Mouse (Mus musculus) adrenal gland (tissue): ENCODE results near the gene Ifi35.
"Not testable (repeated sequence)": the region's sequence is repeated elsewhere in the genome, so short reads cannot be mapped to it uniquely, and the experiment has no call there.

ENCODE experiments used
- intact Hi-C: fragments of 180-260 bp; cut with DNase I; formaldehyde crosslinking; loops from one replicate; pipeline ENCODE4 v1.15.1; 2025
- long read RNA-seq, 2 experiments: library from polyadenylated mRNA; unstranded; transcript quantifications; one replicate each; pipeline ENCODE4 v2.0.0; 2020; ENCODE audit warnings: borderline replicate concordance in 1 of 2; ENCODE audit not compliant: insufficient replicate concordance in 1 of 2

Gene Ifi35
- long read RNA-seq, experiment 1, transcript Ifi35-201 (7 exons, 1,362 nt) = major isoform, 35 of 53 reads
- long read RNA-seq, experiment 1, partial matches to known transcripts = 7 of 53 reads
- long read RNA-seq, experiment 1, other reads (novel, unspliced or antisense) = 10 of 53 reads
- long read RNA-seq, experiment 2, transcript Ifi35-201 (7 exons, 1,362 nt) = major isoform, 33 of 54 reads
- long read RNA-seq, experiment 2, partial matches to known transcripts = 11 of 54 reads
- long read RNA-seq, experiment 2, other reads (novel, unspliced or antisense) = 8 of 54 reads

DNA sequence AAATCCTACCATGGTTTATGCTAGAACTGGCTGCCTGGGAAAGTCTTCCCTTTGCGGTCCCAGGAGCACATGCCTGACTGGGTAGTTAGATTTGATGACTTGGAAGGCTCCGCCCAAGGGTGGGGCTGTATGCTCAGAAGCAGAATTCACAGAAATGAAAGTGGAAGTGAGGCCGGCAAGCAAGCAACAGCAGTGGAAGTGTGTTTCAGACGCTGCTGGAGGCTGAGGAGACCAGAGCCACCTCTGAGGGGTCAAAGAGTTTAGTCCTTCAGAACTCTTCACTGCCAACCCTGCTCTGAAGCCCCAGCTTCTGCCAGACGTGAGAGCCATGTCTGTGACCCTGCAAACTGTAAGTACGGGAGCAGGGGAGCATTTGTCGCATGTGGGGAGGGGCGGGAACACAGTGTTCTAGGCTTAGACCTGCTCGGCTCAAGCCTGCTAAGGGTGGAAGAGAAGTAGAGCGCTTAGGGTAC, at the start of gene Ifi35:
TSS of gene Ifi35 (plus strand) at position 134 of the 473 bp plus-strand sequence.
- intact Hi-C loops = no loop called here

- intact Hi-C loops = no loop called here
Observed at GRCm38 (mm10) chr11:101415306-101415705, 32.9 kb upstream of the Ifi35 start.

DNA sequence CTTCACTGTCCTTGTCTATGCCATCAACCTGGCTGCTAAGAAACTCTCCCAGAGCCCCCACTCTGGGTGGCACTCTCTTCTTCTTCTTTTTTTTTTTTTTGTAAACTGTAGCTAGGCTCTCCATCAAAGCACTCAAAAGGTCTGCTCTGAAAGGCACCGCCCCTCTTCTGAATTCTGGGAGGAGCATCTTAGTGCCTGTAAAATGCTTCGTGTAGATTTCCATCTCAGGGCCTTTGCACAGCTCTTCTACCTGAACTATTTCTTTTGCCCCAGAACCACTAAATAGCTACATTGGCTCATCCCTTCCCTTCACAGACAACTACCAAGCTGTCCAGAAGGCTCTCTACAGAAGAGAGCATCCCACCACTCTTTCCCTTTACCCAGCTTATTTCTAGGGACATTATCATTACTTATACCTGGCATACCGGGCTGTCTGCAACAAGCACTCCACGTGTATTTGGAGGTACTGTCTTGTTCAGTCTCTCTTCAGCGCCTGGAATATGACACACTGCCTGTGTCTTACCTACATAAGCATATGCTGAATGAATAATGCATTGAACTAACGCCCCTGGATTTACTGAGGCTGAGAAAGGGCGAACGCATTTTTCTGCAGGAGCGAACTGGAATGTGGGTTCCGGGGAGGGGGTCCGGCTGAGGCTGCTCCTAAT, 31.6 kb upstream of the Ifi35 start:
- intact Hi-C loops = no loop called here

GRCm38 (mm10) chr11:101417101-101417855, 30.9 kb upstream of the Ifi35 start, which contains the start of gene Aarsd1:
Gene Aarsd1 (minus strand): TSS chr11:101417615.
- intact Hi-C loops = no loop called here

DNA sequence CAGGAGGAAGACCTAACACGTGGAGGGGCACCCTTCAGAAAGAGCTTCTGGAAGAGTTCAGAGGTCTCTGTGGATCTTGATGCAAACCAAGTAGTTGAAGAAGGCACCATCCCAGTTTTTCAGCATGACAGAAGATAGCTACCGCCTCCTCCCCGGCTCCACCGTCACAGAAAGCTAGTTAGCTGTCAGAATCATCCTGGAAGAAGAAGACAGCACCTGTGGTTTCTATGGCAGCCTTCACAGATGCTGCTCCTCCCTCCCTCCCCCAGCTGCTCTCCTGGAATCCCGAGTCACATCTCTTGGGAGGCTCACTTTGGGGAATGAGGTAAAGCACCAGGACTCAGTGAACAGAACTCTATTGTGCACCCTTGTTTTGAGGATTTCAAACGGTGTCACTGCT, 29.2 kb upstream of the Ifi35 start:
- intact Hi-C loops = no loop called here

DNA sequence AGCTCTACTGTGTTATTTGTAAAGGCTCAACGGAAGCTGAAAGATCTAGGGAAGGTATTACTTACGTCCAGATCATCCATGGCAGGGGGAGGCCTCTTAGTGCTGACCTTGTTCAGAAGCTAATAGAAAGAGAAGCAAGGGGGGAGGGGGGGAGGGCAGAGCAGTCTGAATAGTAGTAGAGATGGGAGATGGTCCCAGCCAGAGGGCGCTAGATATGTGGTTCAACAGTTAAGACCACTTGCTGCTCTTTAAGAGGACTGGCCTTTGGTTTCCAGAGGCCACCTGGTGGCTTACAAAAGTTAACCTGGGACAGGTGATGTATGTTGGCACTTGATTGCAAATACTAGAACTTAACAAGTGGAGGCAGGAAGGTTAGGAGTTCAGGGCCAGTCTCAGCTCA, 28.6 kb upstream of the Ifi35 start:
- intact Hi-C loops = no loop called here

GRCm38 (mm10) chr11:101420148-101420547, 28.1 kb upstream of the Ifi35 start:
- intact Hi-C loops = no loop called here

GRCm38 (mm10) chr11:101424105-101424851, 23.9 kb upstream of the Ifi35 start, which contains the start of gene Gm27029:
Gene Gm27029 (minus strand): TSS chr11:101424796.
- intact Hi-C loops = no loop called here

DNA sequence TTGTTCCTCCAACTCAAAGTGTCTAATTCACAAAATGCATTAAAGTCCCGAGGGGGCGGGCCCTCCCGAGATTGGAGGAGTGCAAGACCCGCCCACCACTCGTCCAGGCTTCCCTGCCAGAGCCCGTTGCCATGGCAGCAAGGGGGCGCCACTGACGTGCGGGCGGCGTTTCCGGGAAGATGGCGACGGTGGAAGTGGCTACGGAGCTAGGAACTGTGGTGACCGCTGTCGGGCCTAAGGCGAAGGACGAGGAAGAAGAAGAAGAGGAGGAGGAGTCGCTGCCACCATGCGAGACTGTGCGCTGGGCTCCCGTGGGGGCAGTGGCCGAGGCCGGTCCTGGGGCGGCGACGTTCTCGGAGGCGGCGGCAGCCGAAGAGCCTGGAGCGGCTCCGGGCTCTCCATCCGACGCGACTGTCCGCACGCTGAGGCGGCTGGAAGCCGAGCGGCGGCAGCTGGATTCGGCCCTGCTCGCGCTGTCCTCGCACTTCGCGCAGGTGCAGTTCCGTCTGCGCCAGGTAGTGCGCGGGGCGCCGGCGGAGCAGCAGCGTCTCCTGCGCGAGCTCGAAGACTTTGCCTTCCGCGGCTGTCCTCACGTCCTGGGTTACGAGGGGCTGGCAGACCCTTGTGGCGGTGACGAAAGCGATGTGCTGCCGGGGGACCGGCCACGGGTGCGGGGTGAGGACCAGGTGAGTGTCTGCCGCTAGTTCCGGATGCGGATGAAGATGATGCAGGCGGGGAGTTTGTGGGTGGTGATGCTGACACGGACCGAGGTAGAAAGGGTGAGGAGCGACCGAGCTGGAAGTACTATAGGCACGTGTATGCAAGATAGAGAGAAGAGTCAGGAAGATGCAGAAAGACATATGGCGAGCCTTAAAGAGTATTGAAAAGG, 23.0 kb upstream of the Ifi35 start, which contains the start of the genes Rundc1 and Ptges3l:
TSS of gene Rundc1 (plus strand) at position 161 of the 889 bp plus-strand sequence.
TSS of gene Ptges3l (minus strand) at position 409 of the 889 bp plus-strand sequence.
- intact Hi-C loops = no loop called here

- intact Hi-C loops = no loop called here
Observed at GRCm38 (mm10) chr11:101426165-101426564, 22.0 kb upstream of the Ifi35 start.

DNA sequence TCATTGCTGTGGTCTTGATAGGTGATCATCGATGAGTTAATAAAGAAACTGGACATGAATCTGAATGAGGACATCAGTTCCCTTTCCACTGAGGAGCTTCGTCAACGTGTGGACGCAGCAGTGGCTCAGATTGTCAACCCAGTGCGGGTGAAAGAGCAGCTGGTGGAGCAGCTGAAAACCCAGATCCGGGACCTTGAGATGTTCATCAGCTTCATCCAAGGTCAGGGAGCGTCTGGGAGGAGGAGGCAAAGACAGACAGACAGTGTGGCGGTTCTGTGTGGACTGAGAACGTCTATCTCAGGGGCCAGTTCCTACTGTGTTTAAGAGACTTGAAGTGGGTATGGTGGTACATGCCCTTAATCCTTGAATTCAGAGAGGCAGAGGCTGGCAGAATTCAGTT, 16.9 kb upstream of the Ifi35 start:
- intact Hi-C loops = no loop called here

GRCm38 (mm10) chr11:101433396-101433795, 14.8 kb upstream of the Ifi35 start:
- intact Hi-C loops = no loop called here

- intact Hi-C loops = no loop called here
Observed at GRCm38 (mm10) chr11:101435831-101436230, 12.4 kb upstream of the Ifi35 start.

GRCm38 (mm10) chr11:101436916-101437315, 11.3 kb upstream of the Ifi35 start:
- intact Hi-C loops = no loop called here

- intact Hi-C loops = not testable (repeated sequence)
Observed at GRCm38 (mm10) chr11:101438006-101438405, 10.2 kb upstream of the Ifi35 start.

GRCm38 (mm10) chr11:101441450-101442126, 6.6 kb upstream of the Ifi35 start:
- intact Hi-C loops = not testable (repeated sequence)

DNA sequence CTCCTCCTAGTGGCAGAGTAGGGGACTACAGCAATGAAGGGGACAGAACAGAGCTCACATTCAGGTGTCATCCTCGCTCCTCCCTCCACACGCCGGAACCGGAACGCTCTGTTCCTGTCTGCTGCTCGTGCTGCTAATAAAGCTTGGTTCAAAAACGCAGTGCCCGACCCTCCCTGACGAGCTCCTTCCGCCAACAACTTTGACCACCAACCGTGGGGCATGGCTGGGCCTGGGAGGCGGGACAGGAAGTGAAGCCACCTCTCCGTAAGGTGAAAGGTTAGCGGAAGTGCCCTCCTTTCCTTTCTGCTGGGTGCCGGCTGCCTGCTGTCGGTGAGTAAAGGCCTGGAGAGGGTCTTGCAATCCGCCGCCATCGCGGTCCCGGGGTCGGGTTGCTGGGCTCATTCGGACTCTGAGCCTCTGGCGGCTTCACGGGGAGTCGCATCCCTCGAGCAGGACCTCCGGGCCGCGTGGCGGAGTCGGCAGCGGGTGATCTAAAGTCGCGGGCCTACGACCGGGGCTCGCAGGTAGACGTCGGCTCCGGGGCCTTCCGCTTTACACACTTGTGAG, 6.0 kb upstream of the Ifi35 start, which contains the start of gene Rpl27:
TSS of gene Rpl27 (plus strand) at position 172 of the 567 bp plus-strand sequence.
- intact Hi-C loops = no loop called here

DNA sequence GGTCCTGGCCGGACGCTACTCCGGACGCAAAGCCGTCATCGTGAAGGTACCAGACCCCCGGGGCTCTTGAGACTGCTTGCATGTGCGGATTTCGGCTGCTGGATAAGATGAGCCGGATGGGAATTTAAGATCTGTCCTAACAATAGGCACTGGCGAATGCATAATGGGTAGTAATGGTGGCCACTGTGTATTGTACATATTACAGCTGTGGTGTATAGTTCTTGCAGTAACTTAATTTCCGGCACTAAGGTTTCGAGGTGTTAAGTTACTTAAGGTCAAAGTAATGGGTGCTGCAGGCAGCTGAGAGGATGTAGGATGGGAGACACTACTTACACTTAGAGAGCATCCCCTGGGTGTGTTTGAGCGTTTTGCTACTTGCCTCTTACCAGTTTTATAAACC, 5.4 kb upstream of the Ifi35 start:
- intact Hi-C loops = no loop called here

- intact Hi-C loops = no loop called here
Observed at GRCm38 (mm10) chr11:101446319-101446718, 1.9 kb upstream of the Ifi35 start.
